Mouse (Mus musculus): ENCODE data around the gene Wwox.

DNA sequence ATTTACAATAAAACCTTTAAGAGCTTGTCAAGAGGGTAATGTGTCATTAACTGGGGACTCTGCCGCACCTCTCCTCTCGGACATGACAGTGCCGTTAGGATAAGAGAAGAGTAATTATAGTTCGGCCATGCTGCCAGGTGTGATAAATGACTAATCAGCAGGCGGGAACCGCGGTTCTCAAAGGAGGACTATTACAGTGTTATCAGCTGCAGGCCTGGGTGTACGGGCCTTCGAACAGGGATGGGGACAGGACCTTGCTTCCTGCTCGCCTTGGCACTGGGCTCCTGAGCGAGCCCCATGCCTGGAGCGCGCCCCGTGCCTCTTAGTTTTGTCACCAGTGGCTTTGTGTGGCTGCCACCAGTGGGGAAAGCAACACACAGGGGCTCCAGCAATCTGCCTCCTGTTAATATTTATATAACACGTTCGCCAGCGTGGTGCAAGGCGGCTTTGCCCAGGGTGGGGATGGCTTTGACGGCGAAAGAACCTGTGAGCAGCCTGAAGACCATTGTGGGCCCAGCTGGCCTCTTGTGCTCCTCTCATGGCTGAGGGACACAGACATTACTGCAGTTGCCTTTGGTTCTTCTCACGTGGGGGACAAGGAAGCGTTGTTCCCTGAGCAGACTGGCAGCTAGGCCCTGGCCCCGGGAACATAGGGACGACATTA, 711.1 kb downstream of the Wwox start:
- TF ChIP-seq POLR2A (IDR thresholded peaks at IDR 0.05; ENCODE audit: borderline replicate concordance, control insufficient read depth, low read depth, low read length) (no peak), CTCF (IDR thresholded peaks at IDR 0.05; ENCODE audit: control insufficient read depth, insufficient read depth, low read length) (no peak)
